Mouse (Mus musculus) lung, adult 2 months (tissue): ENCODE measurements at regions not wholly inside any gene's neighbourhood (a gene's known extent, or its start where the extent isn't known, plus 50 kb on each side); places are given as distances from the start of the nearest gene placed in this dataset.

Experiments used
- CTCF ChIP-seq: fragments of 200-500 bp; IDR thresholded peaks from 2 replicates; pipeline ENCODE4 v1.5.1; 2011; ENCODE audit warnings: mild to moderate bottlenecking, low read length, control low read depth; ENCODE audit not compliant: insufficient read depth
- POLR2A ChIP-seq: fragments of 200-500 bp; IDR thresholded peaks from 2 replicates; pipeline ENCODE4 v1.6.1; 2011; ENCODE audit warnings: low read depth, mild to moderate bottlenecking, control low read depth, low read length, borderline replicate concordance; ENCODE audit errors: extremely low read depth

DNA sequence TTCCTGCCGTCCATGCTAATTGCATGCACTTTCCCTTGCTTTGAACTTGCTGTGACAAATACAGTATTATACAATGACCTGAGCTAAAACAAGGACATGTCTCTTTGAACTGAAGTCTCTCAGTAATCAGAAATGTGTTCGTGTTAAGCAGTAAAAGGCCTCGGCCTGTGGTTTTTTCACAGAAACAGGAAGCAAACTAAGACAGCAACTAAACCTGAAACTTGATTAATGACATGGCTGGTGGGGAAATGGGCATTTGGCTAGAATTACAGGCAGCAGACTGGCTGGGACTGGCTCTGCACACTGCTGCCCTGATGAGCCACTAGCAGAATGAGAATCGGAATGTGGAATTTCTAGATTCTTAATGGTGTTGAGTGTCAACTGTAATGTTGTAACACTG lies 98.8 kb upstream of the Pik3r1 start:
- TF ChIP-seq CTCF (no peak), POLR2A (no peak)
